Mouse (Mus musculus): ENCODE results near the gene Jmjd1c.

DNA sequence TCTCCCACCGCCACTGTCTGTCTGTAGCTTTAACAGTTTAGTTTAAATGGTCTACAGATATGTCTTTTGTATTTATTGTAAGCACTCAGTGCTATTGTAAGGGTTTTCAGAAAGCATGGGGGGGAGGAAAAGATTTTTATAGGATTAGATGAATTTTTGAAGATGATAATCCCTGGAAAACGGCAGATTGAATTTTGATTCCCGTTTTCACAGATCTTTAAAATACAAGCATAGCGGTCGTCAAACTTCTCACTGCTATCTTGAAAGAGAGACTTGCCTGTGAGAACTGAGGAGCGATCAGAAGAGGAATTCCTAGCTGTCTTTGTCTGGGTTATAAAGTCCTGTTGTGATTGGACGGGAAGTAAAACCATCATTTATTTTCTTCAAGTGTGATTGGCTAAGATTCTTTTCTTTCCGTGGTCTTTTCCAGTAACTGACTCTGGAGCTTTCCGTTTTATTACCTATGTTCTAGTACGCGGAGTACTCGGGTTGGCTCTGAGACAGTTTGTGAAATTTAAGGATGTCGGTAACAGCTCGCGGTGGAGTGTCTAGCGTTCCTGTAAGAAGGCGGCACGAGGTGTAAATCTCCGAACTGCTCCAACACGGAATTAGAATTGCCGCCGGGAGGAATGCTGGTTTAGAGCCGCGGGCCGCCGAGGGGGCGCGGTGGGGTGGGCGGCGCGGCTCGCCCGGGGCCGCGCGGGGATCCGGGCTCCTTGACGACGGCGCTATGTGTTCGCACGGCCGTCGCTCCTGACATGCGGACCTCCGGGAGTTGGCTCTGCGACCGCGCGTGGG, 30.3 kb downstream of the Jmjd1c start:
- TF ChIP-seq CTCF (IDR thresholded peaks at IDR 0.05; ENCODE audit: borderline replicate concordance, extremely low read depth, insufficient read depth, insufficient read length) (no peak), POLR2A (IDR thresholded peaks at IDR 0.05; ENCODE audit: borderline replicate concordance, extremely low read depth, insufficient read depth, insufficient read length, poor library complexity, severe bottlenecking) (no peak)

Data from brain, embryonic 14.5 days (tissue).